Comparison of ENCODE assay signal across 6 mouse cellular contexts in genomic region chrX:134763428-134764198, GRCm38 (mm10). TPM values are rescaled to one million over a fixed set of nuclear protein-coding genes. Genes with fewer than 3 reads are reported as not detected.
DNase-seq lines count a peak whose midpoint lies in the region; ATAC-seq and TF ChIP-seq lines count a peak whose summit lies in the region.
"Not testable (repeated sequence)": the region's sequence is repeated elsewhere in the genome, so short reads cannot be mapped to it uniquely, and the experiment has no call there.

No protein-coding gene starts in this region.

- H3K4me1 ChIP-seq in intestine, embryonic 15.5 days (replicated peaks); kidney, embryonic 16.5 days (ENCODE audit: insufficient read depth, low read length); lung, embryonic 14.5 days (ENCODE audit: insufficient read depth); midbrain, embryonic 11.5 days (ENCODE audit: control insufficient read depth, insufficient read depth, low read length): not testable (repeated sequence)

- peak; percentile 47; the same call in 1 of the 2 replicates for ATAC-seq in common myeloid progenitor, adult 5-6 weeks (replicated peaks; ENCODE audit: low read depth, poor library complexity, severe bottlenecking)
- ATAC-seq in granulocyte monocyte progenitor cell, adult 5-6 weeks (replicated peaks; ENCODE audit: poor library complexity, severe bottlenecking), result peak; percentile 50; the same call in 1 of the 2 replicates
- ATAC-seq in intestine, embryonic 15.5 days, result peak; percentile 82
- ATAC-seq in kidney, embryonic 16.5 days (ENCODE audit: low FRiP score, low TSS enrichment), result peak; percentile 84
- ATAC-seq in lung, embryonic 14.5 days (ENCODE audit: insufficient read depth), result peak; percentile 71; the same call in 1 of the 2 replicates
- ATAC-seq in midbrain, embryonic 11.5 days (ENCODE audit: low FRiP score), result peak; percentile 46; the same call in 1 of the 2 replicates

- not testable (repeated sequence) for H3K36me3 ChIP-seq in intestine, embryonic 15.5 days; kidney, embryonic 16.5 days (ENCODE audit: insufficient read depth, low read length); lung, embryonic 14.5 days (ENCODE audit: insufficient read depth); midbrain, embryonic 11.5 days (ENCODE audit: control insufficient read depth, insufficient read depth, low read length)

- not testable (repeated sequence) for H3K27me3 ChIP-seq in intestine, embryonic 15.5 days (replicated peaks); kidney, embryonic 16.5 days (ENCODE audit: insufficient read depth, low read length); lung, embryonic 14.5 days (ENCODE audit: insufficient read depth, low read length); midbrain, embryonic 11.5 days (ENCODE audit: control insufficient read depth, insufficient read depth, low read length)

- not testable (repeated sequence) for TF ChIP-seq CTCF in lung, embryonic 14.5 days (IDR thresholded peaks at IDR 0.05; ENCODE audit: low read depth)

- not testable (repeated sequence) for H3K9me3 ChIP-seq in intestine, embryonic 15.5 days; kidney, embryonic 16.5 days (ENCODE audit: low read length); lung, embryonic 14.5 days (ENCODE audit: low read depth, low read length); midbrain, embryonic 11.5 days (ENCODE audit: control insufficient read depth, low read length)

- H3K9ac ChIP-seq in intestine, embryonic 15.5 days; kidney, embryonic 16.5 days (replicated peaks; ENCODE audit: low read length); lung, embryonic 14.5 days; midbrain, embryonic 11.5 days (ENCODE audit: low read length): not testable (repeated sequence)

- not testable (repeated sequence) for H3K27ac ChIP-seq in intestine, embryonic 15.5 days; kidney, embryonic 16.5 days (ENCODE audit: low read length); lung, embryonic 14.5 days (ENCODE audit: low read depth); midbrain, embryonic 11.5 days (ENCODE audit: low read depth, low read length)

- not testable (repeated sequence) for H3K4me2 ChIP-seq in intestine, embryonic 15.5 days (replicated peaks); kidney, embryonic 16.5 days (replicated peaks; ENCODE audit: low read depth, low read length); lung, embryonic 14.5 days; midbrain, embryonic 11.5 days

- H3K4me3 ChIP-seq in intestine, embryonic 15.5 days (replicated peaks); kidney, embryonic 16.5 days (ENCODE audit: low read length); lung, embryonic 14.5 days (ENCODE audit: low read depth, low read length); midbrain, embryonic 11.5 days (ENCODE audit: low read depth, low read length): not testable (repeated sequence)

- DNase-seq in lung, embryonic 14.5 days; midbrain, embryonic 11.5 days (ENCODE audit: low spot score, missing footprints): not testable (repeated sequence)

- WGBS in intestine, embryonic 15.5 days, result 36% methylated on average over 4 of the region's 4 CpGs
- WGBS in kidney, embryonic 16.5 days, result 39% methylated on average over 3 of the region's 4 CpGs
- WGBS in lung, embryonic 14.5 days, result 39% methylated on average over 3 of the region's 4 CpGs
- 47% methylated on average over 3 of the region's 4 CpGs for WGBS in midbrain, embryonic 11.5 days

RNA-seq across cellular contexts. Expression of gene Armcx3, which starts 7.2 kb away (rescaled TPM):
- 24.1 and 25.7 TPM in 2 replicates for total RNA-seq in common myeloid progenitor, adult 5-6 weeks (2017)
- 27.7 and 30.1 TPM in 2 replicates for total RNA-seq in granulocyte monocyte progenitor cell, adult 5-6 weeks (2014; fragmentation: Nextera tagmentation)
- total RNA-seq in granulocyte monocyte progenitor cell, adult 5-6 weeks (2017), result 29.2 and 32.9 TPM in 2 replicates
- 65.0 and 68.6 TPM in 2 replicates for polyA plus RNA-seq in intestine, embryonic 15.5 days (2015; fragmentation: Nextera tagmentation; extraction: Ambion mirVana)
- 66.0 and 70.6 TPM in 2 replicates for polyA plus RNA-seq in kidney, embryonic 16.5 days (2015; fragmentation: Nextera tagmentation; extraction: Ambion mirVana)
- 69.7 and 75.8 TPM in 2 replicates for polyA plus RNA-seq in lung, embryonic 14.5 days (2014; fragmentation: Nextera tagmentation; extraction: Ambion mirVana)
- polyA plus RNA-seq in midbrain, embryonic 11.5 days (2014; fragmentation: Nextera tagmentation; extraction: Ambion mirVana), result 58.7 and 65.9 TPM in 2 replicates

RNA-seq across cellular contexts. Expression of gene Armcx6, which starts 12.4 kb away (rescaled TPM):
- total RNA-seq in common myeloid progenitor, adult 5-6 weeks (2017), result 6.1 and 10.4 TPM in 2 replicates
- 1.4 and 5.2 TPM in 2 replicates for total RNA-seq in granulocyte monocyte progenitor cell, adult 5-6 weeks (2014; fragmentation: Nextera tagmentation)
- 2.8 and 4.5 TPM in 2 replicates for total RNA-seq in granulocyte monocyte progenitor cell, adult 5-6 weeks (2017)
- polyA plus RNA-seq in intestine, embryonic 15.5 days (2015; fragmentation: Nextera tagmentation; extraction: Ambion mirVana), result 17.4 and 19.1 TPM in 2 replicates
- 22.0 and 22.6 TPM in 2 replicates for polyA plus RNA-seq in kidney, embryonic 16.5 days (2015; fragmentation: Nextera tagmentation; extraction: Ambion mirVana)
- polyA plus RNA-seq in lung, embryonic 14.5 days (2014; fragmentation: Nextera tagmentation; extraction: Ambion mirVana), result 19.5 and 22.1 TPM in 2 replicates
- polyA plus RNA-seq in midbrain, embryonic 11.5 days (2014; fragmentation: Nextera tagmentation; extraction: Ambion mirVana), result 14.4 and 15.4 TPM in 2 replicates

RNA-seq across cellular contexts. Expression of gene Armcx2, which starts 45.4 kb away (rescaled TPM):
- 8.1 and 8.5 TPM in 2 replicates for total RNA-seq in common myeloid progenitor, adult 5-6 weeks (2017)
- 22.7 and 24.6 TPM in 2 replicates for total RNA-seq in granulocyte monocyte progenitor cell, adult 5-6 weeks (2014; fragmentation: Nextera tagmentation)
- total RNA-seq in granulocyte monocyte progenitor cell, adult 5-6 weeks (2017), result 7.9 and 10.9 TPM in 2 replicates
- 42.6 and 44.3 TPM in 2 replicates for polyA plus RNA-seq in intestine, embryonic 15.5 days (2015; fragmentation: Nextera tagmentation; extraction: Ambion mirVana)
- 75.9 and 83.6 TPM in 2 replicates for polyA plus RNA-seq in kidney, embryonic 16.5 days (2015; fragmentation: Nextera tagmentation; extraction: Ambion mirVana)
- polyA plus RNA-seq in lung, embryonic 14.5 days (2014; fragmentation: Nextera tagmentation; extraction: Ambion mirVana), result 66.1 and 73.3 TPM in 2 replicates
- polyA plus RNA-seq in midbrain, embryonic 11.5 days (2014; fragmentation: Nextera tagmentation; extraction: Ambion mirVana), result 84.1 and 87.8 TPM in 2 replicates

RNA-seq across cellular contexts. Expression of gene Armcx1, which starts 45.9 kb away (rescaled TPM):
- 14.2 and 28.1 TPM in 2 replicates for total RNA-seq in common myeloid progenitor, adult 5-6 weeks (2017)
- total RNA-seq in granulocyte monocyte progenitor cell, adult 5-6 weeks (2014; fragmentation: Nextera tagmentation), result 5.3 and 10.4 TPM in 2 replicates
- total RNA-seq in granulocyte monocyte progenitor cell, adult 5-6 weeks (2017), result 4.8 and 11.5 TPM in 2 replicates
- 40.9 and 46.1 TPM in 2 replicates for polyA plus RNA-seq in intestine, embryonic 15.5 days (2015; fragmentation: Nextera tagmentation; extraction: Ambion mirVana)
- 53.4 and 59.0 TPM in 2 replicates for polyA plus RNA-seq in kidney, embryonic 16.5 days (2015; fragmentation: Nextera tagmentation; extraction: Ambion mirVana)
- polyA plus RNA-seq in lung, embryonic 14.5 days (2014; fragmentation: Nextera tagmentation; extraction: Ambion mirVana), result 35.7 and 36.6 TPM in 2 replicates
- 48.2 and 50.0 TPM in 2 replicates for polyA plus RNA-seq in midbrain, embryonic 11.5 days (2014; fragmentation: Nextera tagmentation; extraction: Ambion mirVana)
